Mouse (Mus musculus) limb, embryonic 11.5 days (tissue): ENCODE measurements around the gene Tecpr1. TPM values are rescaled to one million over a fixed set of nuclear protein-coding genes. Genes with fewer than 3 reads are reported as not detected.

Experiments
- ATAC-seq: fragments of 200-750 bp; cut with Nextera tagmentation; 2 replicates; pipeline ENCODE4 v1.8.0; 2017; ENCODE audit warnings: low read depth; ENCODE audit not compliant: insufficient number of reproducible peaks, low FRiP score, low TSS enrichment
- DNase-seq: peaks from one replicate; pipeline ENCODE4 v3.0.0-alpha.2; 2015; ENCODE audit warnings: low spot score
- H3K27ac ChIP-seq: fragments of 300-500 bp; sonication (generic); replicated peaks from 2 replicates; pipeline ENCODE4 v1.5.1; 2014; ENCODE audit warnings: low read depth, mild to moderate bottlenecking, low read length
- H3K27me3 ChIP-seq: fragments of 300-500 bp; sonication (generic); 2 replicates; pipeline ENCODE4 v1.6.1; 2014; ENCODE audit warnings: mild to moderate bottlenecking, low read length, mixed read lengths; ENCODE audit not compliant: control insufficient read depth, insufficient read depth
- H3K36me3 ChIP-seq: fragments of 300-500 bp; sonication (generic); 2 replicates; pipeline ENCODE4 v1.6.1; 2014; ENCODE audit warnings: mild to moderate bottlenecking, low read length, moderate library complexity, mixed read lengths; ENCODE audit not compliant: control insufficient read depth, insufficient read depth
- H3K4me1 ChIP-seq: fragments of 300-500 bp; sonication (generic); 2 replicates; pipeline ENCODE4 v1.6.1; 2014; ENCODE audit warnings: low read length, mixed read lengths; ENCODE audit not compliant: control insufficient read depth, insufficient read depth
- H3K4me2 ChIP-seq: fragments of 300-500 bp; sonication (generic); 2 replicates; pipeline ENCODE4 v1.6.1; 2014; ENCODE audit warnings: low read depth, mild to moderate bottlenecking, moderate library complexity; ENCODE audit not compliant: severe bottlenecking
- H3K4me3 ChIP-seq: fragments of 300-500 bp; sonication (generic); 2 replicates; pipeline ENCODE4 v1.5.1; 2014; ENCODE audit warnings: low read depth, low read length
- H3K9ac ChIP-seq: fragments of 300-500 bp; sonication (generic); 2 replicates; pipeline ENCODE4 v1.6.1; 2014; ENCODE audit warnings: mild to moderate bottlenecking, low read length
- H3K9me3 ChIP-seq: fragments of 300-500 bp; sonication (generic); 2 replicates; pipeline ENCODE4 v1.6.1; 2016; ENCODE audit warnings: low read length; ENCODE audit not compliant: control insufficient read depth
- WGBS: fragments of 180-500 bp; shearing (Covaris S2); extraction: QIAGEN DNeasy Blood & Tissue Kit; methylation state at CpG from one replicate; pipeline ENCODE4 v1.1.7; 2014; 5-methylcytosine and 5-hydroxymethylcytosine counted together
- polyA plus RNA-seq: library from polyadenylated mRNA; unstranded; fragments of >200 nt; fragmentation: Nextera tagmentation; extraction: Ambion mirVana; gene quantifications from 2 replicates; pipeline ENCODE4 v1.2.1, GENCODE M21; 2014

Gene Tecpr1
- 11.3 and 13.5 TPM in 2 replicates for polyA plus RNA-seq

DNA sequence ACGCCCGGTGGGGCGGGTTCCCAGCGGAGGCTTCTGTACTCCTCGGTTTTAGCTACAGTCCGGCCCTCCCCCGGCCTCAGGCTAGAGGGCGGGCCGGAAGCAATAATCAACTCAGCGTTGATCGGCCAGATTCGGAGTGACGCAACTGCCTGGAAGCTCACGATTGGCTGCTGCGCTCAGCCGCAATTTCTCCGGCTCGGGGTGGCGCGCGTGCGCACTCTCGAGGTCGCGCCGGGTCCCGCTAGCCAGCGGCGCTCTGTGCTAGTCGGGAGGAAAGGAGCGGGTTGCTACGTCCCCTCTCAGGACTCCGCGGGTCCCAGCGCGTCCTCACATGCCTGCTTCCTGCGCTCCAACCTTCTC lies at the start of gene Tecpr1:
Gene Tecpr1, minus strand, starts transcription at position 113 of the 360 bp plus-strand sequence.
- ATAC-seq = peak; percentile 94
- Histone ChIP-seq H3K4me2 (peak within 1 kb of the TSS; percentile 85), H3K9me3 (no peaks in the 10 kb centered on the region), H3K9ac (peak within 1 kb of the TSS; percentile 77), H3K27me3 (no peaks in the 10 kb centered on the region), H3K4me1 (peaks cover 4% of the 10 kb centered on the region), H3K36me3 (no peaks in the 10 kb centered on the region), H3K27ac (no peak within 1 kb of the TSS), H3K4me3 (peak within 1 kb of the TSS; percentile 65)
- DNase-seq = peak; percentile 95
- WGBS = under 1% methylated on average over 37 of the region's 37 CpGs

DNA sequence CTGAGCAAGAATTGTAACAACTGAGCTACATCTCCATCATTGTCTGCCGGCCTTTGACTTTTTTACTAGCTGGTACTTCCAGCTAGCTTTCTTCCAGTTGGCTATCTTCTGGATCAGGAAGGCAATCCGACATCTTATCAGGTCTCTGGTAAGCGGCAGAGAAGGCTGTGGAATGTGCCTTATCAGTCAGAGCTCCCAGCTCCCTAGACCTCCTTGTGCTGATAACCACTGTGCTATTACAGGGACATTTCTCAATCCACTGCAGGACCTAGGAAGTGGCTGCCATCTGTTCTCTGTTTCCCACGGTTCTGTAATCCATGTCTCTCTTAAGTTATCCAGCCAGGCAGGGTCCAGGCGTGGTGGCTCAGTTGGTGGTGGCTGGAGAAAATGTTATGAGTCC lies 48.4 kb upstream of the Tecpr1 start:
- peaks cover 3% of the 10 kb centered on the region; the same call in 1 of the 2 replicates for H3K36me3 ChIP-seq
- WGBS = 39% methylated on average over 5 of the region's 5 CpGs
- no peaks in the 10 kb centered on the region for H3K27me3 ChIP-seq
- no peaks in the 10 kb centered on the region for H3K9me3 ChIP-seq
- H3K27ac ChIP-seq = no peak overlapping the region
- H3K4me1 ChIP-seq = no peaks in the 10 kb centered on the region; the same call in 1 of the 2 replicates
- H3K4me3 ChIP-seq = no peak overlapping the region
- ATAC-seq = no peak
- no peak overlapping the region for H3K4me2 ChIP-seq
- H3K9ac ChIP-seq = no peak overlapping the region
- no peak for DNase-seq

DNA sequence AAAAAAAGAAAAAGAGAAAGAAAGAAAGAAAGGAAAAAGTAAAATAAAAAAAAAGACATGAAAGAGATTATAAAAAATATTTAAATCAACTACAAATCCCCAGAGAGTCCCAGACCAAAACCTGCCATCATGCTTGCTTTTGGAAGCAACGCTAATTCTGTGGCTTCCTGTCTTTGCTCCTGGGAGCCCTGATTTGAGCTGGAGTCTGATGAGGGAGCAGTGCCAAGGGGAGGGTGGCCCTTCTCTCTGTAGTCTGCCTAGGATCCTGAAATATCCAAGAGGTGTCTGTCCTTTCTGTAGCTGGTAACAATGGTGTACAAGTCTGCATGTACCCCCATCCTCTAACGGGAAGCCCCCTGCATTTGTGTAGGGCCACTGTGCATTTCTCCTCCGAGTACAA lies 47.7 kb upstream of the Tecpr1 start:
- H3K4me3 ChIP-seq = no peak overlapping the region
- no peak overlapping the region for H3K27ac ChIP-seq
- no peak for DNase-seq
- 84% methylated on average over 3 of the region's 3 CpGs for WGBS
- H3K27me3 ChIP-seq = no peaks in the 10 kb centered on the region
- no peaks in the 10 kb centered on the region; the same call in 1 of the 2 replicates for H3K4me1 ChIP-seq
- peaks cover 5% of the 10 kb centered on the region; the same call in 1 of the 2 replicates for H3K36me3 ChIP-seq
- H3K9me3 ChIP-seq = no peaks in the 10 kb centered on the region
- no peak overlapping the region for H3K4me2 ChIP-seq
- no peak for ATAC-seq
- H3K9ac ChIP-seq = no peak overlapping the region

DNA sequence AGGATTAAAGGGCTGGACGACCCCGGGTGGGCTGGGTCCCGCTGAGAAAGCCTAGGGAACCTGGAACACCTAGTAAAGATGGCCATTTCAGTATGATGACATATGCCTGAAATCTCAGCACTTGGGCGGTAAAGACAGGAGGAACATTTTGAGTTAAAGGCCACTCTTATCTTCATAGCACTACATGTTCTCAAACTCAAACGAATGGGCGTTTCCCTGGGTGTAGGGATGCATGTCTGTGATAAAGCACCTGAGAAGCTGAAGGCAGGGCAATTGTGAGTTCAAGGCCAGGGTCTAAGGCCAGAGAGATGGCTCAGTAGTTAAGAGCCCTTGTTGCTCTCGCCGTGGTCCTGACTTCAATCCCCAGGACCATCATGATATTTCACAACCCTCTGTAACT lies 47.0 kb upstream of the Tecpr1 start:
- Histone ChIP-seq H3K4me1 (no peaks in the 10 kb centered on the region; the same call in 1 of the 2 replicates), H3K9me3 (no peaks in the 10 kb centered on the region), H3K4me2 (no peak overlapping the region), H3K27ac (no peak overlapping the region), H3K27me3 (no peaks in the 10 kb centered on the region), H3K36me3 (peaks cover 6% of the 10 kb centered on the region; the same call in 1 of the 2 replicates), H3K4me3 (no peak overlapping the region), H3K9ac (no peak overlapping the region)
- WGBS = 92% methylated on average over 8 of the region's 8 CpGs
- ATAC-seq = no peak
- DNase-seq = no peak

DNA sequence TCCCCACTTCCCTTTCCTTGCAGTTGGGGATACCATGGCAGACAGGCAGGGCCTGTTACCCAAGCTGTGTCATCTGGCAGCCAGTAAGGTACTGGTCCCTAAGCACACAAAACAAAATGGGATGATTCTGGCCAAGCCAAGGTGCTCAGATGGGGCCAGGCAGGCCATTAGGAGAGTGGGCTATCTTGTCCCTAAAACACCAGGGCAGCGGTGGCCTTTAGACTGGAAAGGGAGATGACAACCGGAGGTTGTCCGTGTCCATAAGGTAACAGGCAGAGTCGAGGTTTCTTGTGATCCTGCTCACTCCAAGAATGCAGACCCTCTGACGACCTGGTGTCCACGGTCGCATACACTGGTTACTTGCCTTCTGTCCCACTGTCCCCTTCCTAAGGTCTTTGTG lies 46.5 kb upstream of the Tecpr1 start:
- WGBS = 95% methylated on average over 7 of the region's 7 CpGs
- H3K4me3 ChIP-seq = no peak overlapping the region
- no peak overlapping the region for H3K4me2 ChIP-seq
- ATAC-seq (no peak), DNase-seq (no peak)
- H3K9me3 ChIP-seq = no peaks in the 10 kb centered on the region
- H3K27me3 ChIP-seq = no peaks in the 10 kb centered on the region
- peaks cover 9% of the 10 kb centered on the region; the same call in 1 of the 2 replicates for H3K36me3 ChIP-seq
- H3K4me1 ChIP-seq = no peaks in the 10 kb centered on the region; the same call in 1 of the 2 replicates
- H3K9ac ChIP-seq = no peak overlapping the region
- no peak overlapping the region for H3K27ac ChIP-seq

DNA sequence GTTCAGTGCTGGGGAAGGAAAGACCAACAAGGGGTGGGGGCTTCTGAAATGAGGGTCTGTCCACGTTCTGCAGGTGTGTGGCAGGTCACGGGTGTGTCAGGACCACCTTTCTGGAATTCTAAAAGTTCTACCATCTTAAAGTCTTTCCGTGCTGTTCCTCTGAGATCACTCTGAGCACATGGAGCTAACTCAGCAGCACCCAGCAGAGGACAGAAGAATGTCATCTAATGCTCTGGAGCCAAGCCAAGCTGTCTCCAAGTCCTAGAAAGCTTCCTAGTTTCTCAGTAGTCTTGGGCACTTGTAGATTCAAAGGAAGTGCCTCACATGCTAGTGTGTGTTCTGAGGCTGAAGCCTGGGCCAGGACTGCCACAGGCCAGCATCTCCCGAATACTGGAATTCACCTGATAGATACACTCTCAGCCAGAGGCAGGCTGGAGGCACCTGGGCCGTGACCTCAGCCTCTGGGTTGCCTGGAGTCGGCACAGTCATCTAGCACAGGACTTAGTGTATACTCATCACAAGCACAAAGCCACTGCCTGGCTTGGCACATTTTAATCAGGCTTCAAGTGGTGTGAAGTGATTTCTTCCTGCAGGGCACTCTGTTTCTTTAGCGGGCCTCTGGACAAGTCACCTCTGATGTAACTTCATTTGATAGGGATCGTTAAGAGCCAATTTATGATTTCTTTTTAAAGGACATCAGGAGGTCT lies 44.3 kb upstream of the Tecpr1 start:
- ATAC-seq = no peak
- Histone ChIP-seq H3K27me3 (no peaks in the 10 kb centered on the region), H3K4me1 (no peaks in the 10 kb centered on the region; the same call in 1 of the 2 replicates), H3K4me3 (no peak overlapping the region), H3K9ac (no peak overlapping the region), H3K4me2 (no peak overlapping the region), H3K9me3 (no peaks in the 10 kb centered on the region), H3K27ac (no peak overlapping the region), H3K36me3 (peaks cover 12% of the 10 kb centered on the region; the same call in 1 of the 2 replicates)
- 67% methylated on average over 8 of the region's 8 CpGs for WGBS
- DNase-seq = no peak

DNA sequence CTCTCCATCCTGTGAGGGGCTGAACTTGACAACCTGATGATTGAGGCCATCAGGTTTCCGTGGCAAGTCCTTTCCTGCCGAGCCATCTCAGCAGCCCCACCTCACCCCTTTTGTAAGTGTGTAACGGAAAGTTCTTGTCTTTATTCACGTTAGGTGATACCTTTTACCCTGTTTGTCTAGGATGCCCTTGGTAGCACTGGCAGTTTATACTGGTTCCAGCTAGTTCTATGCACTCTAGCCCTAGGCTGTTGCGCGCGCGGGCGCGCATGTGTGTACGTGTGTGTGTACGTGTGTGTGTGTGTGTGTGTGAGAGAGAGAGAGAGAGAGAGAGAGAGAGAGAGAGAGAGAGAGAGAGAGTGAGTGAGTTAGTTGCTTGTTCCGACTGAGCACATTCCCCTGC lies 40.1 kb upstream of the Tecpr1 start:
- H3K4me3 ChIP-seq = no peak overlapping the region
- DNase-seq (no peak), ATAC-seq (no peak)
- no peaks in the 10 kb centered on the region for H3K27me3 ChIP-seq
- WGBS = 89% methylated on average over 13 of the region's 13 CpGs
- H3K4me2 ChIP-seq = no peak overlapping the region
- H3K36me3 ChIP-seq = peaks cover 13% of the 10 kb centered on the region; the same call in 1 of the 2 replicates
- H3K4me1 ChIP-seq = peaks cover 7% of the 10 kb centered on the region; the same call in 1 of the 2 replicates
- no peak overlapping the region for H3K9ac ChIP-seq
- no peaks in the 10 kb centered on the region for H3K9me3 ChIP-seq
- H3K27ac ChIP-seq = no peak overlapping the region

DNA sequence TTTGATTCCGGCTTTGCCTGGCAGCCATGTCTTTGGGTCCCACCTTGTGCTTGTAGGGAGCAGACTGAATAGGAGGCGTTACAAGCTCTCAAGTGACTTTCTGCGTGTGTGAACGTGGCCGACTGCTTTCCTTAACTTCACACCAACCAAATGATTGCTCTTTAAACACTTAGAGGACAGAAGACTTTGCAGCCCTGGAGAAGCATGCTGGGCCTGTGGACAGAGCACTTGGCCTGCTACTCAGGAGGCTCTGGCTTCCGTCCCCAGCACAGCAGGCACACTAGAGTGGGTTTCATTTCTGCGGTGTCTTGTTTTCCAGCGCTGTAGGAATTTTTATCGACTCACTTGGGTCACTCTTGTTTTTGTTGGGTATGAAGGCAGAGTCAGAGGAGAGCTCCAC lies 39.7 kb upstream of the Tecpr1 start:
- Histone ChIP-seq H3K27me3 (no peaks in the 10 kb centered on the region), H3K9ac (no peak overlapping the region), H3K36me3 (peaks cover 13% of the 10 kb centered on the region; the same call in 1 of the 2 replicates), H3K4me3 (no peak overlapping the region), H3K4me2 (no peak overlapping the region), H3K4me1 (peaks cover 10% of the 10 kb centered on the region), H3K27ac (no peak overlapping the region), H3K9me3 (no peaks in the 10 kb centered on the region)
- no peak for DNase-seq
- ATAC-seq = no peak
- WGBS = 82% methylated on average over 9 of the region's 9 CpGs
